Mouse (Mus musculus) CD4-positive, CD25-positive, alpha-beta regulatory T cell, adult 9 weeks (primary cell): ENCODE results near the gene Gm8104. TPM values are rescaled to one million over a fixed set of nuclear protein-coding genes. Genes with fewer than 3 reads are reported as not detected.

ENCODE experiments used
- polyA plus RNA-seq: library from polyadenylated mRNA; unstranded; fragments of 100-300 nt; shearing (Covaris generic); gene quantifications from one replicate; pipeline ENCODE4 v1.2.1, GENCODE M21; 2017

Gm8104 gene
- polyA plus RNA-seq, result not detected

DNA sequence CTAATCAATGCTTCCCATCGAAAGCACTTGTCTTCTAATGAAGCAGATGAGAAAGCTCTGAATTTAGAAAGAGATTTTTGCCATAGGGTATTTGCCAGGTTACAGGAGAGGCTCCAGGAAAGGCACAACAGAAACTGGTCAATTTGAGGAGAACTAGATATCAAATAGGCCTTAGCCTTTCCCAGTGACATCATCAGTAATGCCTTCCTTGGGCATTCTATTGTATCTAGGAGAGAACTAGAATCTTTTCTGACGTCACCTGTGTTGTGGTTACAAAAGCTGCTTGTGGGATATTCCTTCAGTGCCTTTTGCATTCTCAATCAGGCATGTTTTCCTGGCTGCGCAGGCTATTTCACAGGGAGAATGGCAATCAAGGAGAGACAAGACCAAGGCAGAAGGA is at the start of gene Gm8104:
Gene Gm8104, plus strand, starts transcription at position 301 of the 400 bp plus-strand sequence.

GRCm38 (mm10) chr14:43076543-43076942 is 23.9 kb upstream of the Gm8104 start, which contains the start of gene Gm8094:
Gm8094 (minus strand) TSS chr14:43076643.

Other genes with a start within 250 kb of the Gm8104 start
- gene Gm21977, start 247.1 kb upstream of the Gm8104 start, polyA plus RNA-seq, result not detected
- gene Gm8082, start 107.0 kb upstream of the Gm8104 start, polyA plus RNA-seq, result not detected
- not detected for gene Gm10376, start 85.0 kb upstream of the Gm8104 start, polyA plus RNA-seq
- gene Gm8094, start 24.0 kb upstream of the Gm8104 start, polyA plus RNA-seq, result not detected
- gene Gm7233, start 79.3 kb downstream of the Gm8104 start, polyA plus RNA-seq, result not detected
- gene Gm8122, start 134.7 kb downstream of the Gm8104 start, polyA plus RNA-seq, result not detected
- not detected for gene Gm8126, start 158.0 kb downstream of the Gm8104 start, polyA plus RNA-seq
- not detected for gene Gm9732, start 174.4 kb downstream of the Gm8104 start, polyA plus RNA-seq
- gene Gm8127, start 193.2 kb downstream of the Gm8104 start, polyA plus RNA-seq, result not detected
- not detected for gene 1700001F09Rik, start 247.2 kb downstream of the Gm8104 start, polyA plus RNA-seq